Mouse (Mus musculus): Measurements from ENCODE around the gene Tha1.

- TF ChIP-seq CTCF (IDR thresholded peaks at IDR 0.05; ENCODE audit: control insufficient read depth, insufficient read depth, insufficient read length) (no peak), MAX (IDR thresholded peaks at IDR 0.05) (no peak), FOSL1 (IDR thresholded peaks at IDR 0.05; ENCODE audit: insufficient read depth, low read length, poor library complexity, severe bottlenecking) (no peak), MYOD1 (IDR thresholded peaks at IDR 0.05; ENCODE audit: control insufficient read depth, insufficient read length, low read depth) (no peak), USF1 (IDR thresholded peaks at IDR 0.05; ENCODE audit: low read depth) (no peak), MYOG (IDR thresholded peaks at IDR 0.05; ENCODE audit: control insufficient read depth, extremely low read depth, insufficient read length) (no peak), CEBPB (IDR thresholded peaks at IDR 0.05; ENCODE audit: low read depth) (no peak)
These were observed 49.9 kb downstream of the Tha1 start for GRCm38 (mm10) chr11:117823411-117823810.

All from C2C12 (cell line).